Mouse (Mus musculus) forebrain, embryonic 11.5 days (tissue): ENCODE results near the gene Gm10354. TPM values are rescaled to one million over a fixed set of nuclear protein-coding genes. Genes with fewer than 3 reads are reported as not detected.
"Not testable (repeated sequence)": the region's sequence is repeated elsewhere in the genome, so short reads cannot be mapped to it uniquely, and the experiment has no call there.

ENCODE experiments used
- ATAC-seq: fragments of 200-750 bp; cut with Nextera tagmentation; replicated peaks from 2 replicates; pipeline ENCODE4 v1.8.0; 2017; ENCODE audit warnings: moderate TSS enrichment; ENCODE audit not compliant: low FRiP score
- DNase-seq: peaks from one replicate; pipeline ENCODE4 v3.0.0-alpha.2; 2017; ENCODE audit warnings: low spot score
- H3K27ac ChIP-seq: fragments of 300-500 bp; sonication (generic); 2 replicates; pipeline ENCODE4 v1.5.1; 2014; ENCODE audit warnings: low read depth, low read length
- H3K27me3 ChIP-seq: fragments of 300-500 bp; sonication (generic); 2 replicates; pipeline ENCODE4 v1.6.1; 2014; ENCODE audit warnings: mild to moderate bottlenecking, low read length, mixed read lengths; ENCODE audit not compliant: control insufficient read depth, insufficient read depth
- H3K36me3 ChIP-seq: fragments of 300-500 bp; sonication (generic); 2 replicates; pipeline ENCODE4 v1.6.1; 2014; ENCODE audit warnings: mild to moderate bottlenecking, low read length, moderate library complexity, mixed read lengths; ENCODE audit not compliant: control insufficient read depth, insufficient read depth
- H3K4me1 ChIP-seq: fragments of 300-500 bp; sonication (generic); replicated peaks from 2 replicates; pipeline ENCODE4 v1.6.1; 2014; ENCODE audit warnings: low read length, mixed read lengths; ENCODE audit not compliant: control insufficient read depth, insufficient read depth
- H3K4me2 ChIP-seq: fragments of 300-500 bp; sonication (generic); 2 replicates; pipeline ENCODE4 v1.6.1; 2014; ENCODE audit warnings: low read depth, mild to moderate bottlenecking, low read length, moderate library complexity, mixed read lengths; ENCODE audit not compliant: severe bottlenecking
- H3K4me3 ChIP-seq: fragments of 300-500 bp; sonication (generic); 2 replicates; pipeline ENCODE4 v1.5.1; 2014; ENCODE audit warnings: low read depth, low read length
- H3K9ac ChIP-seq: fragments of 300-500 bp; sonication (generic); 2 replicates; pipeline ENCODE4 v1.6.1; 2014; ENCODE audit warnings: low read length
- H3K9me3 ChIP-seq: fragments of 300-500 bp; sonication (generic); 2 replicates; pipeline ENCODE4 v1.6.1; 2016; ENCODE audit warnings: low read length, mixed read lengths; ENCODE audit not compliant: control insufficient read depth
- WGBS: fragments of 180-500 bp; shearing (Covaris S2); extraction: QIAGEN DNeasy Blood & Tissue Kit; methylation state at CpG from one replicate; pipeline ENCODE4 v1.1.7; 2014; 5-methylcytosine and 5-hydroxymethylcytosine counted together
- polyA plus RNA-seq: library from polyadenylated mRNA; unstranded; fragments of >200 nt; fragmentation: Nextera tagmentation; extraction: Ambion mirVana; gene quantifications from 2 replicates; pipeline ENCODE4 v1.2.1, GENCODE M21; 2014

Gm10354 gene
- polyA plus RNA-seq, 1 experiment from 2014 or later: not detected

- not testable (repeated sequence) for ATAC-seq, H3K27me3 ChIP-seq, DNase-seq, H3K9ac ChIP-seq, H3K4me2 ChIP-seq, H3K4me3 ChIP-seq, H3K9me3 ChIP-seq, H3K36me3 ChIP-seq, H3K4me1 ChIP-seq, H3K27ac ChIP-seq
- WGBS: 82% methylated on average over 3 of the region's 3 CpGs
Measured at GRCm38 (mm10) chr5:14972841-14973240, 5.9 kb downstream of the Gm10354 start.

- 80% methylated on average over 13 of the region's 13 CpGs for WGBS
- not testable (repeated sequence) for ATAC-seq, H3K9ac ChIP-seq, H3K9me3 ChIP-seq, H3K27ac ChIP-seq, H3K27me3 ChIP-seq, H3K4me3 ChIP-seq, H3K4me2 ChIP-seq, H3K4me1 ChIP-seq, H3K36me3 ChIP-seq, DNase-seq
Measured at GRCm38 (mm10) chr5:14963821-14964220, 14.9 kb downstream of the Gm10354 start.

DNA sequence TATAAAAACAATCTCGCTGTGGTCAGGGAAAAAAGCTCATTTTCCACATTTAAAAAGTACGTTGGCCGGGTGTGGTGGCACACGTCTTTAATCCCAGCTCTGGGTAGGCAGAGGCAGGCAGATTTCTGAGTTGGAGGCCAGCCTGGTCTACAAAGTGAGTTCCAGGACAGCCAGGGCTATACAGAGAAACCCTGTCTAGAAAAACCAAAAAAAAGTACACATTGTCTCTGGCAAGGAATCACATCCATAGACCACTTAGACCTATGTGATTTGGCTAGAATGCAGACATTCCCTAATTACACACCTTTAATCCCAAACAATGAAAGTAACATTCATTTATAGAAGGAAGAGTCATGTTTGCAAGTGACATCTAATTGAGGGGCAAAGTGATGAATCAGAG lies 17.2 kb downstream of the Gm10354 start:
- H3K9ac ChIP-seq, H3K36me3 ChIP-seq, H3K4me2 ChIP-seq, H3K27ac ChIP-seq, H3K9me3 ChIP-seq, H3K27me3 ChIP-seq, H3K4me1 ChIP-seq, H3K4me3 ChIP-seq, DNase-seq: not testable (repeated sequence)
- 0 out of 2 replicates have a peak, but pooled peaks have one; percentile 58 for ATAC-seq
- 85% methylated on average over 4 of the region's 4 CpGs for WGBS

DNA sequence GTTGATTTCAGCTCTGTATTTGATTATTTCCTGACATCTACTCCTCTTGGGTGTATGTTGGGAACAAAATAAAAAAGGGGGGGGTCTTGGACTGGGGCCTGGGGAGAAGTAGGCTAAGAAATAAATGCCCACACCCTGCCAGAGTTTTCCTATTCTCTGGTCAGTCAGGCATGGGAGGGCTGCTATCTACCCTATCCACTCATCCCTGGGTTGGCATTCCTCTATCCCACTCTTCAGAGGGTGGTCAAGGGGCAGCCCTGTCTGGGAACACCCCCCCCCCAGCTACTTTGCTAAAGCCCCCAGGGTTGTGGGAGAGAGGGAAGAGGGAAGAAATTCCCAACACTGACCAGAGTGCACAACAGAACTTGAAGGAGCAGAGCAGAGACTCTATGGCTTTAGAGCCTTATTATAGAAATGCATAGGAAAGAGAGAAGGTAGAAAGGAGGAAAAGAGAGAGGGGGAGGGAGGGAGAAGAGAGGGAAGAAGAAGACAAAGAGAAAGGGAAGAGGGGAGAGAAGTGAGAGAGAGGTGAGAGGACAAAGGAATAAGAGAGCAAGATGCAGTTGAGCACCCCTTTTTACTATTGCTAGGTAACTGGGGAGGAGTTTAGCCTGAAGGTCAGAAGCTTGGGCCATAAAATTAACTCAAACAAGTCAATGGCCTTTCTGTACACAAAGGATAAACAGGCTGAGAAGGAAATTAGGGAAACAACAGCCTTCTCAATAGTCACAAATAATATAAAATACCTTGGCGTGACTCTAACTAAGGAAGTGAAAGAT lies 22.6 kb downstream of the Gm10354 start:
- not testable (repeated sequence) for H3K27me3 ChIP-seq, H3K9ac ChIP-seq, H3K4me3 ChIP-seq, H3K4me2 ChIP-seq, H3K4me1 ChIP-seq, H3K9me3 ChIP-seq, H3K36me3 ChIP-seq, H3K27ac ChIP-seq
- WGBS: 91% methylated on average over 1 of the region's 1 CpGs
- peak; percentile 50 for DNase-seq
- peak; percentile 72 for ATAC-seq

DNA sequence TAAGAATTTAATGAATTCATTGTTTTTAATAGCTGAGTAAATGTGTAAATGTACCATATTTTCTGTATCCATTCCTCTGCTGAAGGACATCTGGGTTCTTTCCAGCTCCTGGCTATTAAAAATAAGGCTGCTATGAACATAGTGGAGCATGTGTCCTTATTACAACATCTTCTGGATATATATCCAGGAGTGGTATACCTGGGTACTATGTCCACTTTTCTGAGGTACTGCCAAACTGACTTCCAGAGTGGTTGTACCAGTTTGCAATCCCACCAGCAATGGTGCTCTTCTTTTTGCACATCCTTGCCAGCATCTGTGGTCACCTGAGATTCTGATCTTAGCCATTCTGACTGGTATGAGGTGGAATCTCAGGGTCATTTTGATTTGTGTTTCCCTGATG lies 25.1 kb downstream of the Gm10354 start:
- H3K27me3 ChIP-seq, H3K9me3 ChIP-seq, H3K4me2 ChIP-seq, DNase-seq, H3K9ac ChIP-seq, H3K36me3 ChIP-seq, H3K27ac ChIP-seq, H3K4me3 ChIP-seq, ATAC-seq, H3K4me1 ChIP-seq: not testable (repeated sequence)

DNA sequence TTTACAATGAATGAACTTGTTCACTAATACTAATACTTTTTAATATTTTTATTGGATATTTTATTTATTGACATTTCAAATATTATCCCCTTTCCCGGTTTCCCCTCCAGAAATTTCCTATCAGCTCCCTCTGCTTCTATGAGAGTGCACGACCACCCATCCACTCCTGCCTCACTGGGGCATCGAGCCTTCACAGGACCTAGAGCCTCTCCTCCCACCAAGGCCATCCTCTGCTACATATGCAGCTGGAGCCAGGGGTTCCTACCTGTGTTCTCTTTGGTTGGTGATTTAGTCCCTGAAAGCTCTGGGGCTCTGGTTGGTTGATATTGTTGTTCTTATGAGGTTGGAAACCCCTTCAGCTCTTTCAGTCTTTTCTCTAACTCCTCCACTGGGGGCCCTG lies 26.0 kb downstream of the Gm10354 start:
- not testable (repeated sequence) for H3K4me1 ChIP-seq, H3K27me3 ChIP-seq, H3K36me3 ChIP-seq, H3K4me3 ChIP-seq, H3K27ac ChIP-seq, H3K4me2 ChIP-seq, ATAC-seq, H3K9ac ChIP-seq
- WGBS: 71% methylated on average over 3 of the region's 3 CpGs
- peaks cover 11% of the 10 kb centered on the region for H3K9me3 ChIP-seq
- DNase-seq: peak; percentile 46

DNA sequence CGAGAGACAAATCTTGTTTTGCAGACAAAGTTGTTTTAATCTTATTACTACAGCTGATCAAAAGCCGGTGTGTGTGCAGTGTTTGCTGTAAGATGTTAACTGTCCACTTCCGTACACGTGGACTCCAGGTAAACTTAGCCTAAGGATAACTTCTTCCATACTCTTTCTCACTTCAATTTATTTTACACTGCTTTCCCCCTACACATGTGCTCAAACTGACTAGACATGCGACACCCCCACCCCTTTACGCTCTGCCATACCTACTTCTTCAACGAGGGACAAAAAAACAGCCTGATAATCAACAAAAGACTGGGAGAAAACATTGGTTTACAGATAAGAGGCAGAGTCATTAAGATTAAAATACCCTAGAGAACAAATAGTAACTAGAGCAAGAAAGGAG lies 26.9 kb downstream of the Gm10354 start:
- not testable (repeated sequence) for H3K27ac ChIP-seq, H3K9ac ChIP-seq, H3K36me3 ChIP-seq, H3K4me3 ChIP-seq, H3K4me1 ChIP-seq, H3K4me2 ChIP-seq, H3K27me3 ChIP-seq
- 70% methylated on average over 7 of the region's 7 CpGs for WGBS
- peaks cover 11% of the 10 kb centered on the region for H3K9me3 ChIP-seq
- ATAC-seq (peak; percentile 74), DNase-seq (peak; percentile 47)

DNA sequence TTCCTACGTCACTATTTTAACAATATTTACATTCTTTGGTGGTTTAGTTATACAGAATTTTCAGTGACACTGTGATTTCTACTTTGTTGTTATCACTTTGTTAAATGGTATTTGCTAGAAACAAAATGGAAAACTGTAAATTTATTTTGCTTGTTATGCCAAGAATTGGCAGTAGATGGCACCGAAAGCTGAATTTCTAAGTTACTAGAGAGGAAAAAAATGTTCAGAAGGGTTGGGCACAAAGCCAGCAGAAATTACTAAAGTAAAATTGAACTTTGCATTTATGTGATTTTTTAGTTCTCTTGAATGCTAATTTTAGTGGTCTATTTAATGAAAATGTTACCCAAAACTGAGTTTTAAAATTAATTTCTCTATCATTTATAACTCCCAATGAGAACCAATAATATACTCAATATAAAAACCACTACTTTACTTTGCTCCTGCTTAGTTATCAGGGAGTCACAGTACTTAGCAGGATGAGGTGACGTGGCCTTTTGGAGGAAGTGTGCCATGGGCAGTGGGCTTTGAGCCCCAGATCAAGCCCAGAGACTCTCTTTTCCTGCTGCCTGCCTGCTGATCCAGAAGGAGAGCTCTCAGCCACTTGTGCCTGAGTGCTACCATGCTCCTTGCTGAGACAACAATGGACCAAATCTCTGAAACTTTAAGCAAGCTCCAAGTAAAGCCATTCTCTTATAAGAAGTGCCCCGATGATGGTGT lies 31.1 kb downstream of the Gm10354 start:
- H3K36me3 ChIP-seq, DNase-seq, H3K9ac ChIP-seq, H3K4me1 ChIP-seq, H3K27ac ChIP-seq, H3K4me2 ChIP-seq, H3K4me3 ChIP-seq, H3K27me3 ChIP-seq, ATAC-seq, H3K9me3 ChIP-seq: not testable (repeated sequence)
- 69% methylated on average over 4 of the region's 4 CpGs for WGBS

DNA sequence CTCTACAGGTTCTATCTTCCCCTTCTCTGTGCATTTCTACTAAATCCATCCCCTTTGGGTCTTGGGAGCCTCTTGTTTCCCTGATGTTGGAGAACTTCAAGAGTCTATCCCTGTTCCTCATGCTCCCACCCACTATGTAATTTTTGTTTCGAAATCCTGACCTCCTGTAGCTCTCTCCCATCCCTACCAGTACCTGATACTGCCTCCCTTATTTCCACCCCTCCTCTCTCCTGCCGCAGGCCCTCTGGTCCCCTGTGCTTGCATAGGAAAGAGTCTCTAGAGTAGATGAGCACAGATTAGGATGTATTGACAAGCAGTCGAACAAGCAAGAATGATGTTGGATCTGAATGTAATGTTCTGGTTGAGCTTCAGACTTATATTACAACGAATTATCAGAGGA lies 33.2 kb downstream of the Gm10354 start:
- peak; percentile 63; the same call in 1 of the 2 replicates for ATAC-seq
- 64% methylated on average over 4 of the region's 4 CpGs for WGBS
- not testable (repeated sequence) for H3K27me3 ChIP-seq, H3K9ac ChIP-seq, H3K4me3 ChIP-seq, DNase-seq, H3K27ac ChIP-seq, H3K9me3 ChIP-seq, H3K4me2 ChIP-seq, H3K36me3 ChIP-seq, H3K4me1 ChIP-seq
